ENCODE assay signal across 10 mouse cellular contexts in genomic region chr12:79502862-79503581, GRCm38 (mm10).
A peak's percentile ranks its signal among the peaks of the same experiment; 100 is the strongest.
DNase-seq lines count a peak whose midpoint lies in the region; ATAC-seq and TF ChIP-seq lines count a peak whose summit lies in the region.
"Had no signal": no experiment of that assay in that cellular context is flagged by ENCODE, and none has a peak within 500 bp of the region (broad histone marks: within the 10 kb centered on the region; RNA-seq: fewer than 3 reads in every experiment).

No protein-coding gene starts in this region.

- H3K9me3 ChIP-seq in intestine, embryonic 15.5 days: no peaks in the 10 kb centered on the region

- no peaks in the 10 kb centered on the region for H3K36me3 ChIP-seq in intestine, embryonic 15.5 days

- no peak overlapping the region for H3K9ac ChIP-seq in intestine, embryonic 15.5 days

- DNase-seq in frontal cortex, postnatal 14 days (ENCODE audit: low spot score in 2 of 2): no peak
- peak; percentile 14 to 72 for DNase-seq in layer of hippocampus, adult 2 months (ENCODE audit: low spot score in 2 of 2)
- DNase-seq in layer of hippocampus, postnatal 10 days (ENCODE audit: low spot score in 2 of 2): no peak
- peak; percentile 70 for DNase-seq in brain, adult 2 months (ENCODE audit: low read depth, low spot score)
- DNase-seq in MN1 (ENCODE audit: low spot score): no peak
- DNase-seq in T-cell, adult 2 months (ENCODE audit: low spot score): no peak
- DNase-seq: heart, adult 18-20 months; midbrain, embryonic 14.5 days had no signal

- WGBS in intestine, embryonic 15.5 days: 42% methylated on average over 11 of the region's 11 CpGs

- peaks cover 22% of the 10 kb centered on the region for H3K4me1 ChIP-seq in intestine, embryonic 15.5 days (replicated peaks)

- ATAC-seq in frontal cortex, adult (ENCODE audit: low TSS enrichment): peak; percentile 85
- peak; percentile 72 for ATAC-seq in intestine, embryonic 15.5 days

- no peaks in the 10 kb centered on the region for H3K27me3 ChIP-seq in intestine, embryonic 15.5 days (replicated peaks)

- peak overlapping the region; percentile 84 for H3K27ac ChIP-seq in layer of hippocampus, adult 2 months
- H3K27ac ChIP-seq in intestine, embryonic 15.5 days: peak overlapping the region; percentile 73

- no peak overlapping the region for H3K4me3 ChIP-seq in layer of hippocampus, adult 2 months
- H3K4me3 ChIP-seq in intestine, embryonic 15.5 days (replicated peaks): no peak overlapping the region

- no peak for TF ChIP-seq CTCF in layer of hippocampus, adult 2 months (conservative IDR thresholded peaks at IDR 0.05)

- H3K4me2 ChIP-seq in intestine, embryonic 15.5 days (replicated peaks): peak overlapping the region; percentile 11; the same call in 1 of the 2 replicates

Comparison
In these comparisons a context has a peak if more than half of its experiments do, and no peak if none do; other contexts are left out.
1. DNase-seq: peak in layer of hippocampus, adult 2 months (2 of 2) and brain, adult 2 months (single experiment); none in frontal cortex, postnatal 14 days (0 of 2), layer of hippocampus, postnatal 10 days (0 of 2), MN1 (single experiment) and T-cell, adult 2 months (single experiment).